24 mouse cellular contexts compared by ENCODE assay signal in genomic region chr7:126678545-126679341, GRCm38 (mm10). TPM values are rescaled to one million over a fixed set of nuclear protein-coding genes. Genes with fewer than 3 reads are reported as not detected.
A peak's percentile ranks its signal among the peaks of the same experiment; 100 is the strongest.
DNase-seq lines count a peak whose midpoint lies in the region; ATAC-seq and TF ChIP-seq lines count a peak whose summit lies in the region.
"Had no signal": no experiment of that assay in that cellular context is flagged by ENCODE, and none has a peak within 500 bp of the region (broad histone marks: within the 10 kb centered on the region; RNA-seq: fewer than 3 reads in every experiment).

No protein-coding gene starts in this region.

- peaks cover 17% of the 10 kb centered on the region for H3K4me1 ChIP-seq in kidney, adult 2 months (ENCODE audit: control insufficient read depth, insufficient read depth, low read length)
- H3K4me1 ChIP-seq in kidney, embryonic 15.5 days, result 0 out of 2 replicates have a peak, but pooled peaks cover 12% of the 10 kb centered on the region
- peaks cover 2% of the 10 kb centered on the region; the same call in 1 of the 2 replicates for H3K4me1 ChIP-seq in intestine, postnatal 0 days (replicated peaks; ENCODE audit: control insufficient read depth, insufficient read depth, low read length)
- H3K4me1 ChIP-seq in liver, embryonic 11.5 days (replicated peaks; ENCODE audit: control insufficient read depth, insufficient read depth, low read length), result no peaks in the 10 kb centered on the region; the same call in 1 of the 2 replicates
- H3K4me1 ChIP-seq in small intestine, adult 2 months (ENCODE audit: control insufficient read depth, insufficient read depth, insufficient read length, low read length), result peaks cover 17% of the 10 kb centered on the region; the same call in 1 of the 2 replicates
- H3K4me1 ChIP-seq in heart, embryonic 12.5 days (replicated peaks), result peaks cover 15% of the 10 kb centered on the region; the same call in 1 of the 2 replicates
- H3K4me1 ChIP-seq: embryonic facial prominence, embryonic 13.5 days; forebrain, embryonic 15.5 days; hindbrain, embryonic 13.5 days had no signal

- H3K4me3 ChIP-seq in kidney, adult 2 months (ENCODE audit: insufficient read depth, low read depth, low read length), result no peak overlapping the region
- H3K4me3 ChIP-seq in kidney, embryonic 15.5 days (replicated peaks), result no peak overlapping the region
- H3K4me3 ChIP-seq in intestine, postnatal 0 days (ENCODE audit: low read depth, low read length), result no peak overlapping the region
- H3K4me3 ChIP-seq in liver, embryonic 11.5 days (ENCODE audit: low read depth, low read length), result no peak overlapping the region
- no peak overlapping the region for H3K4me3 ChIP-seq in small intestine, adult 2 months (ENCODE audit: low read depth, low read length)
- no peak overlapping the region for H3K4me3 ChIP-seq in heart, embryonic 12.5 days
- H3K4me3 ChIP-seq: embryonic facial prominence, embryonic 13.5 days; forebrain, embryonic 15.5 days; heart, embryonic 10.5 days; hindbrain, embryonic 13.5 days; left cerebral cortex, adult 2 months had no signal

- DNase-seq in kidney, adult 2 months, result peak; percentile 77
- DNase-seq in liver, embryonic 11.5 days (ENCODE audit: low spot score), result no peak
- no peak for DNase-seq in spleen, adult 12 weeks (ENCODE audit: low spot score)
- DNase-seq: B cell, adult 2 months; cerebellum, adult 8-10 months; heart, postnatal 10 days; layer of hippocampus, adult 9-11 months; lung, embryonic 14.5 days; right cerebral cortex, postnatal 4 days; thymus, postnatal 14 days had no signal

- H3K36me3 ChIP-seq in kidney, adult 2 months (ENCODE audit: control insufficient read depth, insufficient read depth, low read length), result no peaks in the 10 kb centered on the region
- peaks cover 14% of the 10 kb centered on the region for H3K36me3 ChIP-seq in kidney, embryonic 15.5 days
- no peaks in the 10 kb centered on the region for H3K36me3 ChIP-seq in intestine, postnatal 0 days (ENCODE audit: control insufficient read depth, insufficient read depth)
- no peaks in the 10 kb centered on the region for H3K36me3 ChIP-seq in liver, embryonic 11.5 days (ENCODE audit: control insufficient read depth, insufficient read depth, low read length)
- no peaks in the 10 kb centered on the region for H3K36me3 ChIP-seq in small intestine, adult 2 months (ENCODE audit: control insufficient read depth, insufficient read depth, low read length)
- peaks cover 7% of the 10 kb centered on the region for H3K36me3 ChIP-seq in heart, embryonic 12.5 days
- H3K36me3 ChIP-seq: forebrain, embryonic 15.5 days had no signal

- TF ChIP-seq CTCF in kidney, adult 2 months (conservative IDR thresholded peaks at IDR 0.05; ENCODE audit: insufficient read depth, insufficient read length, low read depth, low read length), result no peak
- TF ChIP-seq CTCF in intestine, postnatal 0 days (IDR thresholded peaks at IDR 0.05; ENCODE audit: low read depth), result peak; percentile 22; the same call in 1 of the 2 replicates
- no peak for TF ChIP-seq CTCF in small intestine, adult 2 months (IDR thresholded peaks at IDR 0.05; ENCODE audit: extremely low read depth, insufficient read length, insufficient replicate concordance, low read depth, low read length)

- no peak overlapping the region for H3K27ac ChIP-seq in kidney, adult 2 months (ENCODE audit: insufficient read depth, low read depth, low read length)
- H3K27ac ChIP-seq in kidney, embryonic 15.5 days, result no peak overlapping the region
- H3K27ac ChIP-seq in intestine, postnatal 0 days (ENCODE audit: low read depth, low read length), result no peak overlapping the region
- H3K27ac ChIP-seq in liver, embryonic 11.5 days (ENCODE audit: low read depth, low read length), result peak overlapping the region; percentile 21; the same call in 1 of the 2 replicates
- peak overlapping the region; percentile 36 for H3K27ac ChIP-seq in small intestine, adult 2 months (ENCODE audit: insufficient read depth, low read depth, low read length)
- H3K27ac ChIP-seq in heart, embryonic 12.5 days (ENCODE audit: poor library complexity, severe bottlenecking), result no peak overlapping the region
- H3K27ac ChIP-seq: embryonic facial prominence, embryonic 13.5 days; forebrain, embryonic 15.5 days; heart, embryonic 10.5 days; hindbrain, embryonic 13.5 days; left cerebral cortex, adult 2 months; macrophage had no signal

- no peak overlapping the region for H3K4me2 ChIP-seq in kidney, embryonic 15.5 days
- no peak overlapping the region for H3K4me2 ChIP-seq in intestine, postnatal 0 days (replicated peaks; ENCODE audit: low read depth)
- H3K4me2 ChIP-seq in liver, embryonic 11.5 days, result no peak overlapping the region
- H3K4me2 ChIP-seq in heart, embryonic 12.5 days, result no peak overlapping the region
- H3K4me2 ChIP-seq: embryonic facial prominence, embryonic 13.5 days; forebrain, embryonic 15.5 days; hindbrain, embryonic 13.5 days; lung, embryonic 14.5 days; midbrain, embryonic 11.5 days had no signal

- TF ChIP-seq POLR2A in kidney, adult 2 months (IDR thresholded peaks at IDR 0.05; ENCODE audit: low read depth, low read length), result no peak
- TF ChIP-seq POLR2A in small intestine, adult 2 months (IDR thresholded peaks at IDR 0.05; ENCODE audit: low read depth, low read length), result no peak

- H3K9ac ChIP-seq in kidney, embryonic 15.5 days, result no peak overlapping the region
- no peak overlapping the region for H3K9ac ChIP-seq in intestine, postnatal 0 days (ENCODE audit: low read depth, low read length)
- H3K9ac ChIP-seq in liver, embryonic 11.5 days (ENCODE audit: low read depth, low read length), result no peak overlapping the region
- H3K9ac ChIP-seq in heart, embryonic 12.5 days, result no peak overlapping the region
- H3K9ac ChIP-seq: embryonic facial prominence, embryonic 13.5 days; forebrain, embryonic 15.5 days; hindbrain, embryonic 13.5 days; lung, embryonic 14.5 days had no signal

- ATAC-seq in kidney, embryonic 15.5 days (replicated peaks; ENCODE audit: low FRiP score), result no peak
- ATAC-seq in intestine, postnatal 0 days, result no peak
- no peak for ATAC-seq in liver, embryonic 11.5 days (replicated peaks; ENCODE audit: low FRiP score)
- ATAC-seq in heart, embryonic 12.5 days (ENCODE audit: insufficient number of reproducible peaks, low FRiP score), result no peak
- ATAC-seq in megakaryocyte, adult 5-6 weeks (ENCODE audit: poor library complexity, severe bottlenecking), result no peak
- ATAC-seq: forebrain, embryonic 15.5 days; inflammation-experienced regulatory T-cells, adult 6 months had no signal

- no peaks in the 10 kb centered on the region for H3K27me3 ChIP-seq in kidney, adult 2 months (replicated peaks; ENCODE audit: control insufficient read depth, insufficient read depth, low read length)
- H3K27me3 ChIP-seq in kidney, embryonic 15.5 days, result no peaks in the 10 kb centered on the region
- H3K27me3 ChIP-seq in intestine, postnatal 0 days (replicated peaks; ENCODE audit: control insufficient read depth, insufficient read depth, low read length), result no peaks in the 10 kb centered on the region
- no peaks in the 10 kb centered on the region for H3K27me3 ChIP-seq in liver, embryonic 11.5 days (replicated peaks; ENCODE audit: control insufficient read depth, insufficient read depth, low read length)
- no peaks in the 10 kb centered on the region for H3K27me3 ChIP-seq in small intestine, adult 2 months (ENCODE audit: control insufficient read depth, insufficient read depth, low read length)
- H3K27me3 ChIP-seq in heart, embryonic 12.5 days (replicated peaks), result no peaks in the 10 kb centered on the region
- H3K27me3 ChIP-seq: embryonic facial prominence, embryonic 13.5 days; forebrain, embryonic 15.5 days; hindbrain, embryonic 13.5 days had no signal

- 74% methylated on average over 8 of the region's 8 CpGs for WGBS in kidney, adult 2 months
- 61% methylated on average over 8 of the region's 8 CpGs for WGBS in kidney, embryonic 15.5 days
- 36% methylated on average over 8 of the region's 8 CpGs for WGBS in intestine, postnatal 0 days
- WGBS in liver, embryonic 11.5 days, result 76% methylated on average over 8 of the region's 8 CpGs
- 28% methylated on average over 8 of the region's 8 CpGs for WGBS in small intestine, adult 2 months
- WGBS in heart, embryonic 12.5 days, result 84% methylated on average over 8 of the region's 8 CpGs

- H3K9me3 ChIP-seq in kidney, embryonic 15.5 days (replicated peaks), result no peaks in the 10 kb centered on the region
- H3K9me3 ChIP-seq in intestine, postnatal 0 days (ENCODE audit: control insufficient read depth), result no peaks in the 10 kb centered on the region
- no peaks in the 10 kb centered on the region for H3K9me3 ChIP-seq in liver, embryonic 11.5 days (ENCODE audit: control insufficient read depth, low read length)
- H3K9me3 ChIP-seq in heart, embryonic 12.5 days (replicated peaks), result no peaks in the 10 kb centered on the region
- H3K9me3 ChIP-seq: embryonic facial prominence, embryonic 13.5 days; forebrain, embryonic 15.5 days; heart, embryonic 10.5 days; hindbrain, embryonic 13.5 days had no signal

RNA-seq across cellular contexts. Expression of gene Sult1a1, which starts 2.5 kb away (rescaled TPM):
- 29.0 and 30.1 TPM in 2 replicates for polyA plus RNA-seq in kidney, adult 2 months (2012; rRNA removed)
- polyA plus RNA-seq in kidney, embryonic 15.5 days (2015; fragmentation: Nextera tagmentation; extraction: Ambion mirVana), result 6.2 and 8.3 TPM in 2 replicates
- 6.8 and 8.2 TPM in 2 replicates for polyA plus RNA-seq in intestine, postnatal 0 days (2015; fragmentation: Nextera tagmentation; extraction: Ambion mirVana)
- polyA plus RNA-seq in liver, embryonic 11.5 days (2014; fragmentation: Nextera tagmentation; extraction: Ambion mirVana), result 0.14 and 0.44 TPM in 2 replicates
- polyA plus RNA-seq in small intestine, adult 2 months (2012; rRNA removed), result 5.0 and 7.4 TPM in 2 replicates
- 3.7 TPM in 2 replicates for polyA plus RNA-seq in heart, embryonic 12.5 days (2016; fragmentation: Nextera tagmentation; extraction: Ambion mirVana)
- 4.8 and 6.6 TPM in 2 replicates for total RNA-seq in megakaryocyte, adult 5-6 weeks (2015)
- total RNA-seq in megakaryocyte, adult 5-6 weeks (2017), result 6.6 and 6.9 TPM in 2 replicates
- polyA plus RNA-seq: neural tube, embryonic 11.5 days had no signal

RNA-seq across cellular contexts. Expression of gene Bola2, which starts 16.5 kb away (rescaled TPM):
- polyA plus RNA-seq in kidney, adult 2 months (2012; rRNA removed), result 63.9 and 67.2 TPM in 2 replicates
- polyA plus RNA-seq in kidney, embryonic 15.5 days (2015; fragmentation: Nextera tagmentation; extraction: Ambion mirVana), result 144 and 146 TPM in 2 replicates
- 80.4 and 98.2 TPM in 2 replicates for polyA plus RNA-seq in intestine, postnatal 0 days (2015; fragmentation: Nextera tagmentation; extraction: Ambion mirVana)
- polyA plus RNA-seq in liver, embryonic 11.5 days (2014; fragmentation: Nextera tagmentation; extraction: Ambion mirVana), result 210 and 217 TPM in 2 replicates
- 35.8 and 40.6 TPM in 2 replicates for polyA plus RNA-seq in small intestine, adult 2 months (2012; rRNA removed)
- 102 and 120 TPM in 2 replicates for polyA plus RNA-seq in heart, embryonic 12.5 days (2016; fragmentation: Nextera tagmentation; extraction: Ambion mirVana)
- total RNA-seq in megakaryocyte, adult 5-6 weeks (2015), result 49.8 and 60.5 TPM in 2 replicates
- total RNA-seq in megakaryocyte, adult 5-6 weeks (2017), result 106 and 161 TPM in 2 replicates

RNA-seq across cellular contexts. Expression of gene Slx1b, which starts 16.8 kb away (rescaled TPM):
- polyA plus RNA-seq in kidney, adult 2 months (2012; rRNA removed), result 13.1 and 17.2 TPM in 2 replicates
- polyA plus RNA-seq in kidney, embryonic 15.5 days (2015; fragmentation: Nextera tagmentation; extraction: Ambion mirVana), result 12.9 and 13.1 TPM in 2 replicates
- polyA plus RNA-seq in intestine, postnatal 0 days (2015; fragmentation: Nextera tagmentation; extraction: Ambion mirVana), result 4.8 and 5.5 TPM in 2 replicates
- 6.6 and 7.7 TPM in 2 replicates for polyA plus RNA-seq in liver, embryonic 11.5 days (2014; fragmentation: Nextera tagmentation; extraction: Ambion mirVana)
- 7.9 and 16.0 TPM in 2 replicates for polyA plus RNA-seq in small intestine, adult 2 months (2012; rRNA removed)
- polyA plus RNA-seq in heart, embryonic 12.5 days (2016; fragmentation: Nextera tagmentation; extraction: Ambion mirVana), result 6.9 and 7.5 TPM in 2 replicates
- total RNA-seq in megakaryocyte, adult 5-6 weeks (2015), result 4.1 and 6.0 TPM in 2 replicates
- total RNA-seq in megakaryocyte, adult 5-6 weeks (2017), result 4.7 and 5.9 TPM in 2 replicates

RNA-seq across cellular contexts. Expression of gene Coro1a, which starts 28.8 kb away (rescaled TPM):
- 22.7 and 71.6 TPM in 2 replicates for polyA plus RNA-seq in kidney, adult 2 months (2012; rRNA removed)
- 17.9 and 24.3 TPM in 2 replicates for polyA plus RNA-seq in kidney, embryonic 15.5 days (2015; fragmentation: Nextera tagmentation; extraction: Ambion mirVana)
- 21.5 TPM in 2 replicates for polyA plus RNA-seq in intestine, postnatal 0 days (2015; fragmentation: Nextera tagmentation; extraction: Ambion mirVana)
- 94.0 and 94.9 TPM in 2 replicates for polyA plus RNA-seq in liver, embryonic 11.5 days (2014; fragmentation: Nextera tagmentation; extraction: Ambion mirVana)
- polyA plus RNA-seq in small intestine, adult 2 months (2012; rRNA removed), result 114 and 157 TPM in 2 replicates
- polyA plus RNA-seq in heart, embryonic 12.5 days (2016; fragmentation: Nextera tagmentation; extraction: Ambion mirVana), result 9.2 and 9.8 TPM in 2 replicates
- 1,020 and 1,059 TPM in 2 replicates for total RNA-seq in megakaryocyte, adult 5-6 weeks (2015)
- total RNA-seq in megakaryocyte, adult 5-6 weeks (2017), result 1,317 and 1,554 TPM in 2 replicates

RNA-seq across cellular contexts. Expression of gene Sgf29, which starts 29.6 kb away (rescaled TPM):
- 28.1 and 34.7 TPM in 2 replicates for polyA plus RNA-seq in kidney, adult 2 months (2012; rRNA removed)
- polyA plus RNA-seq in kidney, embryonic 15.5 days (2015; fragmentation: Nextera tagmentation; extraction: Ambion mirVana), result 48.2 and 55.0 TPM in 2 replicates
- polyA plus RNA-seq in intestine, postnatal 0 days (2015; fragmentation: Nextera tagmentation; extraction: Ambion mirVana), result 21.7 and 25.8 TPM in 2 replicates
- 53.7 and 64.5 TPM in 2 replicates for polyA plus RNA-seq in liver, embryonic 11.5 days (2014; fragmentation: Nextera tagmentation; extraction: Ambion mirVana)
- polyA plus RNA-seq in small intestine, adult 2 months (2012; rRNA removed), result 16.7 and 23.9 TPM in 2 replicates
- polyA plus RNA-seq in heart, embryonic 12.5 days (2016; fragmentation: Nextera tagmentation; extraction: Ambion mirVana), result 26.9 and 27.2 TPM in 2 replicates
- total RNA-seq in megakaryocyte, adult 5-6 weeks (2015), result 42.1 and 55.6 TPM in 2 replicates
- 27.3 and 35.5 TPM in 2 replicates for total RNA-seq in megakaryocyte, adult 5-6 weeks (2017)

Comparison
In these comparisons a context has a peak if more than half of its experiments do, and no peak if none do; other contexts are left out.
1. H3K27ac ChIP-seq: peak in liver, embryonic 11.5 days (single experiment) and small intestine, adult 2 months (single experiment); none in kidney, adult 2 months (single experiment), kidney, embryonic 15.5 days (single experiment), intestine, postnatal 0 days (single experiment) and heart, embryonic 12.5 days (single experiment).